Mouse (Mus musculus) lung, embryonic 16.5 days (tissue): ENCODE measurements around the gene Nt5c2. TPM values are rescaled to one million over a fixed set of nuclear protein-coding genes. Genes with fewer than 3 reads are reported as not detected.
A peak's percentile ranks its signal among the peaks of the same experiment; 100 is the strongest.

Experiments used
- ATAC-seq: fragments of 200-750 bp; cut with Nextera tagmentation; 2 replicates; pipeline ENCODE4 v1.8.0; 2017; ENCODE audit warnings: low read depth, mild to moderate bottlenecking, moderate library complexity
- H3K27ac ChIP-seq: fragments of 300-500 bp; sonication (generic); 2 replicates; pipeline ENCODE4 v1.5.1; 2014; ENCODE audit warnings: mild to moderate bottlenecking, control low read depth, low read length
- H3K27me3 ChIP-seq: fragments of 300-500 bp; sonication (generic); 2 replicates; pipeline ENCODE4 v1.6.1; 2014; ENCODE audit warnings: low read depth, low read length, mixed read lengths; ENCODE audit not compliant: control insufficient read depth, insufficient read depth
- H3K36me3 ChIP-seq: fragments of 300-500 bp; sonication (generic); 2 replicates; pipeline ENCODE4 v1.6.1; 2014; ENCODE audit warnings: low read length; ENCODE audit not compliant: control insufficient read depth, insufficient read depth
- H3K4me1 ChIP-seq: fragments of 300-500 bp; sonication (generic); replicated peaks from 2 replicates; pipeline ENCODE4 v1.6.1; 2014; ENCODE audit warnings: low read length, mixed read lengths; ENCODE audit not compliant: control insufficient read depth, insufficient read depth
- H3K4me2 ChIP-seq: fragments of 300-500 bp; sonication (generic); 2 replicates; pipeline ENCODE4 v1.6.1; 2014; ENCODE audit warnings: low read depth, low read length, control low read depth
- H3K4me3 ChIP-seq: fragments of 300-500 bp; sonication (generic); 2 replicates; pipeline ENCODE4 v1.5.1; 2014; ENCODE audit warnings: mild to moderate bottlenecking, low read length, control low read depth
- H3K9ac ChIP-seq: fragments of 300-500 bp; sonication (generic); 2 replicates; pipeline ENCODE4 v1.6.1; 2014; ENCODE audit warnings: low read length, control low read depth
- H3K9me3 ChIP-seq: fragments of 300-500 bp; sonication (generic); 2 replicates; pipeline ENCODE4 v1.6.1; 2016; ENCODE audit warnings: low read length; ENCODE audit not compliant: control insufficient read depth
- WGBS: fragments of 180-500 bp; shearing (Covaris S2); extraction: QIAGEN DNeasy Blood & Tissue Kit; methylation state at CpG from one replicate; pipeline ENCODE4 v1.1.7; 2014; 5-methylcytosine and 5-hydroxymethylcytosine counted together
- polyA plus RNA-seq: library from polyadenylated mRNA; unstranded; fragments of >200 nt; fragmentation: Nextera tagmentation; extraction: Ambion mirVana; gene quantifications from 2 replicates; pipeline ENCODE4 v1.2.1, GENCODE M21; 2015

The Nt5c2 gene
- polyA plus RNA-seq, 1 experiment from 2014 or later = 92.2 TPM

- H3K27me3 ChIP-seq = no peaks in the 10 kb centered on the region
- H3K36me3 ChIP-seq = no peaks in the 10 kb centered on the region
- H3K4me1 ChIP-seq = peaks cover 30% of the 10 kb centered on the region
- no peaks in the 10 kb centered on the region for H3K9me3 ChIP-seq
- H3K4me3 ChIP-seq = no peak overlapping the region
- no peak for ATAC-seq
- H3K4me2 ChIP-seq = no peak overlapping the region
- H3K9ac ChIP-seq = no peak overlapping the region
- no peak overlapping the region for H3K27ac ChIP-seq
- WGBS = 59% methylated on average over 4 of the region's 4 CpGs
Observed at GRCm38 (mm10) chr19:46967861-46968260, 47.1 kb downstream of the Nt5c2 start.

- no peak overlapping the region for H3K4me3 ChIP-seq
- H3K27me3 ChIP-seq = no peaks in the 10 kb centered on the region
- no peak for ATAC-seq
- H3K9ac ChIP-seq = no peak overlapping the region
- H3K27ac ChIP-seq = no peak overlapping the region
- no peak overlapping the region for H3K4me2 ChIP-seq
- no peaks in the 10 kb centered on the region for H3K9me3 ChIP-seq
- H3K4me1 ChIP-seq = peaks cover 26% of the 10 kb centered on the region
- 84% methylated on average over 6 of the region's 6 CpGs for WGBS
- no peaks in the 10 kb centered on the region for H3K36me3 ChIP-seq
Observed at GRCm38 (mm10) chr19:46966330-46966729, 48.6 kb downstream of the Nt5c2 start.

DNA sequence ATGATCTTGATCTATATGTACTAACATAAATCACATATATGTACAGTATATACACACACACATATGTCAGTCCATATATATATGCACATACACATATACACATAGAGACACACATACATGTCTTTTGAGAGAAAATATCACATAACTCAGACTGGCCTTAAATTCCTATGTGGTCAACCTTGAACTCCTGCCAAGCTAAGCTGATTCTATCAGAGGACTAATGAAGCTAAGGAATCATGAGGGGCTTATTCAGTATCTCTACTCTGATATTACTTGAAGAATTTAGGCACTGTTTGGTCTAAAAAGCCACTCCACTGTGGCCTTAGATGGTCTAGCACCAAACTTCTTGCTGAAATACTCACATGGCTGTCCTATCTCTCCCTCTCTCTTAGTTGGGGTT lies 49.5 kb downstream of the Nt5c2 start:
- H3K27ac ChIP-seq = no peak overlapping the region
- no peaks in the 10 kb centered on the region for H3K36me3 ChIP-seq
- H3K27me3 ChIP-seq = no peaks in the 10 kb centered on the region
- H3K4me1 ChIP-seq = peaks cover 27% of the 10 kb centered on the region
- no peaks in the 10 kb centered on the region for H3K9me3 ChIP-seq
- no peak overlapping the region for H3K4me3 ChIP-seq
- no peak for ATAC-seq
- no peak overlapping the region for H3K9ac ChIP-seq
- H3K4me2 ChIP-seq = no peak overlapping the region

- Histone ChIP-seq H3K4me3 (no peak overlapping the region), H3K4me2 (no peak overlapping the region), H3K27me3 (no peaks in the 10 kb centered on the region), H3K9me3 (no peaks in the 10 kb centered on the region), H3K4me1 (peaks cover 26% of the 10 kb centered on the region), H3K9ac (no peak overlapping the region), H3K36me3 (no peaks in the 10 kb centered on the region), H3K27ac (no peak overlapping the region)
- WGBS = 45% methylated on average over 9 of the region's 9 CpGs
- ATAC-seq = no peak
Observed at GRCm38 (mm10) chr19:46964353-46964752, 50.6 kb downstream of the Nt5c2 start.

- no peak for ATAC-seq
- Histone ChIP-seq H3K9ac (no peak overlapping the region), H3K4me1 (peaks cover 31% of the 10 kb centered on the region), H3K27ac (no peak overlapping the region), H3K4me3 (no peak overlapping the region), H3K27me3 (no peaks in the 10 kb centered on the region), H3K36me3 (no peaks in the 10 kb centered on the region), H3K9me3 (no peaks in the 10 kb centered on the region), H3K4me2 (no peak overlapping the region)
Observed at GRCm38 (mm10) chr19:46963440-46963839, 51.5 kb downstream of the Nt5c2 start.

- Histone ChIP-seq H3K36me3 (no peaks in the 10 kb centered on the region), H3K27ac (peak overlapping the region; percentile 98; the same call in 1 of the 2 replicates), H3K27me3 (no peaks in the 10 kb centered on the region), H3K4me3 (peak overlapping the region; percentile 78), H3K4me1 (peaks cover 34% of the 10 kb centered on the region), H3K4me2 (peak overlapping the region; percentile 78), H3K9ac (peak overlapping the region; percentile 91), H3K9me3 (no peaks in the 10 kb centered on the region)
- ATAC-seq = no peak
- WGBS = 7% methylated on average over 7 of the region's 7 CpGs
Observed at GRCm38 (mm10) chr19:46962841-46963240, 52.1 kb downstream of the Nt5c2 start.

- ATAC-seq = peak; percentile 94
- no peaks in the 10 kb centered on the region for H3K36me3 ChIP-seq
- H3K9ac ChIP-seq = peak overlapping the region; percentile 91
- H3K4me2 ChIP-seq = peak overlapping the region; percentile 78
- H3K27ac ChIP-seq = peak overlapping the region; percentile 98
- H3K27me3 ChIP-seq = no peaks in the 10 kb centered on the region
- WGBS = under 1% methylated on average over 33 of the region's 54 CpGs
- H3K9me3 ChIP-seq = no peaks in the 10 kb centered on the region
- H3K4me3 ChIP-seq = peak overlapping the region; percentile 78
- peaks cover 34% of the 10 kb centered on the region for H3K4me1 ChIP-seq
Observed at GRCm38 (mm10) chr19:46962171-46962772, 52.7 kb downstream of the Nt5c2 start.

GRCm38 (mm10) chr19:46961652-46962051 lies 53.3 kb downstream of the Nt5c2 start:
- Histone ChIP-seq H3K4me3 (peak overlapping the region; percentile 78), H3K27me3 (no peaks in the 10 kb centered on the region), H3K27ac (peak overlapping the region; percentile 98), H3K9ac (peak overlapping the region; percentile 91), H3K9me3 (no peaks in the 10 kb centered on the region), H3K4me1 (peaks cover 34% of the 10 kb centered on the region), H3K36me3 (no peaks in the 10 kb centered on the region), H3K4me2 (peak overlapping the region; percentile 78)
- peak; percentile 90 for ATAC-seq
- WGBS = 0% methylated on average over 36 of the region's 36 CpGs

- Histone ChIP-seq H3K27me3 (no peaks in the 10 kb centered on the region), H3K4me1 (peaks cover 37% of the 10 kb centered on the region), H3K9me3 (no peaks in the 10 kb centered on the region), H3K4me3 (peak overlapping the region; percentile 78), H3K9ac (peak overlapping the region; percentile 91), H3K27ac (peak overlapping the region; percentile 98), H3K4me2 (peak overlapping the region; percentile 78), H3K36me3 (no peaks in the 10 kb centered on the region)
- ATAC-seq = no peak
- WGBS = 4% methylated on average over 22 of the region's 22 CpGs
Observed at GRCm38 (mm10) chr19:46961047-46961651, 53.8 kb downstream of the Nt5c2 start.
